Comparison of ENCODE assay signal across 11 mouse cellular contexts in genomic region chr10:62060969-62061678, GRCm38 (mm10).
DNase-seq lines count a peak whose midpoint lies in the region; ATAC-seq and TF ChIP-seq lines count a peak whose summit lies in the region.
"Had no signal": no experiment of that assay in that cellular context is flagged by ENCODE, and none has a peak within 500 bp of the region (broad histone marks: within the 10 kb centered on the region; RNA-seq: fewer than 3 reads in every experiment).

No protein-coding gene starts in this region.

- H3K4me3 ChIP-seq in hindbrain, embryonic 13.5 days, result no peak overlapping the region
- no peak overlapping the region for H3K4me3 ChIP-seq in hindbrain, embryonic 10.5 days
- H3K4me3 ChIP-seq in neural tube, embryonic 11.5 days (ENCODE audit: low read depth, low read length), result no peak overlapping the region
- H3K4me3 ChIP-seq in neural tube, embryonic 15.5 days (replicated peaks), result no peak overlapping the region
- no peak overlapping the region for H3K4me3 ChIP-seq in embryonic facial prominence, embryonic 15.5 days (replicated peaks)
- no peak overlapping the region for H3K4me3 ChIP-seq in midbrain, postnatal 0 days (ENCODE audit: low read depth, low read length)

- peaks cover 32% of the 10 kb centered on the region for H3K4me1 ChIP-seq in hindbrain, embryonic 13.5 days (replicated peaks)
- H3K4me1 ChIP-seq in hindbrain, embryonic 10.5 days (replicated peaks), result peaks cover 31% of the 10 kb centered on the region
- peaks cover 27% of the 10 kb centered on the region for H3K4me1 ChIP-seq in neural tube, embryonic 11.5 days (ENCODE audit: control insufficient read depth, insufficient read depth, low read length)
- H3K4me1 ChIP-seq in neural tube, embryonic 15.5 days, result peaks cover 36% of the 10 kb centered on the region
- peaks cover 22% of the 10 kb centered on the region for H3K4me1 ChIP-seq in embryonic facial prominence, embryonic 15.5 days
- 0 out of 2 replicates have a peak, but pooled peaks cover 6% of the 10 kb centered on the region for H3K4me1 ChIP-seq in midbrain, postnatal 0 days (ENCODE audit: insufficient read depth, low read length)

- no peak overlapping the region for H3K27ac ChIP-seq in hindbrain, embryonic 13.5 days
- H3K27ac ChIP-seq in hindbrain, embryonic 10.5 days, result no peak overlapping the region; the same call in 1 of the 2 replicates
- no peak overlapping the region for H3K27ac ChIP-seq in neural tube, embryonic 11.5 days (ENCODE audit: low read depth, low read length)
- no peak overlapping the region; the same call in 1 of the 2 replicates for H3K27ac ChIP-seq in neural tube, embryonic 15.5 days (replicated peaks)
- H3K27ac ChIP-seq in embryonic facial prominence, embryonic 15.5 days (replicated peaks), result peak overlapping the region; percentile 75
- no peak overlapping the region for H3K27ac ChIP-seq in midbrain, postnatal 0 days (ENCODE audit: low read depth, low read length)

- 0 out of 2 replicates have a peak, but pooled peaks have one; percentile 35 for ATAC-seq in hindbrain, embryonic 13.5 days (ENCODE audit: low FRiP score)
- ATAC-seq in neural tube, embryonic 11.5 days (ENCODE audit: insufficient read depth, low FRiP score, low TSS enrichment), result no peak
- no peak for ATAC-seq in neural tube, embryonic 15.5 days (ENCODE audit: low FRiP score)
- no peak for ATAC-seq in embryonic facial prominence, embryonic 15.5 days (ENCODE audit: insufficient number of reproducible peaks, low FRiP score, low TSS enrichment, low read depth)
- no peak for ATAC-seq in midbrain, postnatal 0 days (ENCODE audit: low FRiP score)

- 39% methylated on average over 14 of the region's 14 CpGs for WGBS in hindbrain, embryonic 13.5 days
- 65% methylated on average over 14 of the region's 14 CpGs for WGBS in hindbrain, embryonic 10.5 days
- WGBS in neural tube, embryonic 11.5 days, result 24% methylated on average over 14 of the region's 14 CpGs
- WGBS in neural tube, embryonic 15.5 days, result 20% methylated on average over 14 of the region's 14 CpGs
- WGBS in embryonic facial prominence, embryonic 15.5 days, result 37% methylated on average over 14 of the region's 14 CpGs
- WGBS in midbrain, postnatal 0 days, result 60% methylated on average over 14 of the region's 14 CpGs

- H3K9ac ChIP-seq in hindbrain, embryonic 13.5 days, result 0 out of 2 replicates have a peak overlapping the region, but pooled peaks have one; percentile 2
- no peak overlapping the region for H3K9ac ChIP-seq in neural tube, embryonic 11.5 days (ENCODE audit: low read length)
- H3K9ac ChIP-seq in neural tube, embryonic 15.5 days (replicated peaks), result no peak overlapping the region
- H3K9ac ChIP-seq in embryonic facial prominence, embryonic 15.5 days, result no peak overlapping the region
- no peak overlapping the region for H3K9ac ChIP-seq in midbrain, postnatal 0 days (replicated peaks; ENCODE audit: low read length, poor library complexity, severe bottlenecking)

- H3K36me3 ChIP-seq in hindbrain, embryonic 13.5 days, result no peaks in the 10 kb centered on the region
- H3K36me3 ChIP-seq in hindbrain, embryonic 10.5 days, result no peaks in the 10 kb centered on the region
- H3K36me3 ChIP-seq in neural tube, embryonic 11.5 days (ENCODE audit: control insufficient read depth, insufficient read depth, low read length), result no peaks in the 10 kb centered on the region
- no peaks in the 10 kb centered on the region for H3K36me3 ChIP-seq in neural tube, embryonic 15.5 days
- no peaks in the 10 kb centered on the region for H3K36me3 ChIP-seq in embryonic facial prominence, embryonic 15.5 days
- no peaks in the 10 kb centered on the region for H3K36me3 ChIP-seq in midbrain, postnatal 0 days (ENCODE audit: insufficient read depth, low read length)

- no peak for DNase-seq in hindbrain, embryonic 10.5 days (ENCODE audit: low spot score)
- DNase-seq in neural tube, embryonic 11.5 days (ENCODE audit: low spot score), result peak; percentile 22
- DNase-seq in midbrain, postnatal 0 days (ENCODE audit: low spot score), result peak; percentile 26
- DNase-seq in B cell, adult 2 months, result no peak
- DNase-seq in ovary, postnatal 36 days (ENCODE audit: low spot score), result no peak
- DNase-seq: gastrocnemius, postnatal 10 days; heart, postnatal 10 days; lung, postnatal 14 days had no signal

- no peak for TF ChIP-seq CTCF in midbrain, postnatal 0 days (IDR thresholded peaks at IDR 0.05)

- H3K27me3 ChIP-seq in hindbrain, embryonic 13.5 days, result no peaks in the 10 kb centered on the region
- H3K27me3 ChIP-seq in hindbrain, embryonic 10.5 days (ENCODE audit: insufficient read depth, poor library complexity, severe bottlenecking), result 0 out of 2 replicates have a peak, but pooled peaks cover 6% of the 10 kb centered on the region
- no peaks in the 10 kb centered on the region for H3K27me3 ChIP-seq in neural tube, embryonic 11.5 days (ENCODE audit: control insufficient read depth, insufficient read depth, low read length)
- 0 out of 2 replicates have a peak, but pooled peaks cover 3% of the 10 kb centered on the region for H3K27me3 ChIP-seq in neural tube, embryonic 15.5 days (replicated peaks)
- H3K27me3 ChIP-seq in embryonic facial prominence, embryonic 15.5 days, result no peaks in the 10 kb centered on the region; the same call in 1 of the 2 replicates
- no peaks in the 10 kb centered on the region for H3K27me3 ChIP-seq in midbrain, postnatal 0 days (ENCODE audit: insufficient read depth, low read length)

- H3K4me2 ChIP-seq in hindbrain, embryonic 13.5 days, result no peak overlapping the region
- peak overlapping the region; percentile 12 for H3K4me2 ChIP-seq in neural tube, embryonic 11.5 days (ENCODE audit: low read depth)
- H3K4me2 ChIP-seq in neural tube, embryonic 15.5 days, result no peak overlapping the region
- H3K4me2 ChIP-seq in embryonic facial prominence, embryonic 15.5 days (replicated peaks), result 0 out of 2 replicates have a peak overlapping the region, but pooled peaks have one; percentile 4
- H3K4me2 ChIP-seq in midbrain, postnatal 0 days (ENCODE audit: low read depth, low read length, poor library complexity, severe bottlenecking), result no peak overlapping the region

- no peaks in the 10 kb centered on the region for H3K9me3 ChIP-seq in hindbrain, embryonic 13.5 days
- no peaks in the 10 kb centered on the region for H3K9me3 ChIP-seq in hindbrain, embryonic 10.5 days
- H3K9me3 ChIP-seq in neural tube, embryonic 11.5 days (ENCODE audit: control insufficient read depth, low read length), result no peaks in the 10 kb centered on the region
- no peaks in the 10 kb centered on the region for H3K9me3 ChIP-seq in neural tube, embryonic 15.5 days (replicated peaks)
- H3K9me3 ChIP-seq in embryonic facial prominence, embryonic 15.5 days (replicated peaks), result no peaks in the 10 kb centered on the region
- no peaks in the 10 kb centered on the region for H3K9me3 ChIP-seq in midbrain, postnatal 0 days (ENCODE audit: low read length)

Comparison
In these comparisons a context has a peak if more than half of its experiments do, and no peak if none do; other contexts are left out.
1. H3K4me2 ChIP-seq: peak in neural tube, embryonic 11.5 days (single experiment) and embryonic facial prominence, embryonic 15.5 days (single experiment); none in hindbrain, embryonic 13.5 days (single experiment), neural tube, embryonic 15.5 days (single experiment) and midbrain, postnatal 0 days (single experiment).
2. DNase-seq: peak in neural tube, embryonic 11.5 days (single experiment) and midbrain, postnatal 0 days (single experiment); none in hindbrain, embryonic 10.5 days (single experiment), B cell, adult 2 months (0 of 2) and ovary, postnatal 36 days (single experiment).